Mouse (Mus musculus) stomach, postnatal 0 days (tissue): Measurements from ENCODE around the gene Crct1. TPM values are rescaled to one million over a fixed set of nuclear protein-coding genes. Genes with fewer than 3 reads are reported as not detected.

Experiments used
- ATAC-seq: fragments of 200-750 bp; cut with Nextera tagmentation; 2 replicates; pipeline ENCODE4 v1.8.0; 2017; ENCODE audit not compliant: low FRiP score, low TSS enrichment
- DNase-seq: peaks from one replicate; pipeline ENCODE4 v3.0.0-alpha.2; 2016; ENCODE audit warnings: low spot score
- H3K27ac ChIP-seq: fragments of 300-500 bp; sonication (generic); replicated peaks from 2 replicates; pipeline ENCODE4 v1.5.1; 2014; ENCODE audit warnings: mild to moderate bottlenecking, control low read depth
- H3K27me3 ChIP-seq: fragments of 300-500 bp; sonication (generic); 2 replicates; pipeline ENCODE4 v1.6.1; 2014; ENCODE audit warnings: low read length; ENCODE audit not compliant: control insufficient read depth, insufficient read depth
- H3K36me3 ChIP-seq: fragments of 300-500 bp; sonication (generic); 2 replicates; pipeline ENCODE4 v1.6.1; 2014; ENCODE audit warnings: low read length, mixed read lengths; ENCODE audit not compliant: control insufficient read depth, insufficient read depth
- H3K4me1 ChIP-seq: fragments of 300-500 bp; sonication (generic); replicated peaks from 2 replicates; pipeline ENCODE4 v1.6.1; 2014; ENCODE audit warnings: antibody characterized with exemption; ENCODE audit not compliant: control insufficient read depth, insufficient read depth
- H3K4me2 ChIP-seq: fragments of 300-500 bp; sonication (generic); replicated peaks from 2 replicates; pipeline ENCODE4 v1.6.1; 2014; ENCODE audit warnings: low read depth, mild to moderate bottlenecking, control low read depth, moderate library complexity
- H3K4me3 ChIP-seq: fragments of 300-500 bp; sonication (generic); 2 replicates; pipeline ENCODE4 v1.5.1; 2014; ENCODE audit warnings: low read depth, low read length, control low read depth
- H3K9ac ChIP-seq: fragments of 300-500 bp; sonication (generic); 2 replicates; pipeline ENCODE4 v1.6.1; 2014; ENCODE audit warnings: mild to moderate bottlenecking, low read length, control low read depth, mixed read lengths
- H3K9me3 ChIP-seq: fragments of 300-500 bp; sonication (generic); 2 replicates; pipeline ENCODE4 v1.6.1; 2016; ENCODE audit warnings: low read length; ENCODE audit not compliant: control insufficient read depth
- CTCF ChIP-seq: IDR thresholded peaks from 2 replicates; pipeline ENCODE4 v1.5.1; 2016; ENCODE audit warnings: antibody characterized with exemption, low read depth, mild to moderate bottlenecking, moderate library complexity
- EP300 ChIP-seq: optimal IDR thresholded peaks from 2 replicates; pipeline ENCODE3; 2016; ENCODE audit warnings: antibody characterized with exemption
- WGBS: fragments of 180-500 bp; shearing (Covaris S2); extraction: QIAGEN DNeasy Blood & Tissue Kit; methylation state at CpG from one replicate; pipeline ENCODE4 v1.1.7; 2014; 5-methylcytosine and 5-hydroxymethylcytosine counted together
- polyA plus RNA-seq: library from polyadenylated mRNA; unstranded; fragments of >200 nt; fragmentation: Nextera tagmentation; extraction: Ambion mirVana; gene quantifications from 2 replicates; pipeline ENCODE4 v1.2.1, GENCODE M21; 2015

The Crct1 gene
- polyA plus RNA-seq, 1 experiment from 2014 or later, result 1,801 TPM

GRCm38 (mm10) chr3:93023411-93024184 is 8.1 kb upstream of the Crct1 start:
- WGBS, result 72% methylated on average over 3 of the region's 3 CpGs
- Histone ChIP-seq H3K4me2 (no peak overlapping the region), H3K4me3 (no peak overlapping the region), H3K9me3 (no peaks in the 10 kb centered on the region), H3K4me1 (no peaks in the 10 kb centered on the region), H3K9ac (no peak overlapping the region), H3K27me3 (no peaks in the 10 kb centered on the region), H3K27ac (no peak overlapping the region), H3K36me3 (no peaks in the 10 kb centered on the region)
- TF ChIP-seq EP300 (no peak), CTCF (no peak)
- DNase-seq (no peak), ATAC-seq (no peak)

GRCm38 (mm10) chr3:93021171-93021570 is 5.7 kb upstream of the Crct1 start:
- no peak for DNase-seq
- whole genome bisulfite sequencing, result 81% methylated on average over 1 of the region's 1 CpGs
- no peak for TF ChIP-seq CTCF
- no peak for TF ChIP-seq EP300

GRCm38 (mm10) chr3:93018960-93019359 is 3.5 kb upstream of the Crct1 start, which contains the start of gene Lce1m:
Gene Lce1m (minus strand): TSS chr3:93019060.
- H3K36me3 ChIP-seq, result no peaks in the 10 kb centered on the region
- no peak within 1 kb of the TSS for H3K27ac ChIP-seq
- 88% methylated on average over 2 of the region's 2 CpGs for WGBS
- H3K4me2 ChIP-seq, result no peak within 1 kb of the TSS
- H3K27me3 ChIP-seq, result no peaks in the 10 kb centered on the region
- no peak within 1 kb of the TSS for H3K4me3 ChIP-seq
- TF ChIP-seq CTCF, result no peak
- no peaks in the 10 kb centered on the region for H3K9me3 ChIP-seq
- H3K9ac ChIP-seq, result no peak within 1 kb of the TSS
- DNase-seq (no peak), ATAC-seq (no peak)
- no peaks in the 10 kb centered on the region for H3K4me1 ChIP-seq

More at GRCm38 (mm10) chr3:93021171-93021570, 5.7 kb upstream of the Crct1 start:
- Histone ChIP-seq H3K9ac (no peak overlapping the region), H3K4me3 (no peak overlapping the region), H3K36me3 (no peaks in the 10 kb centered on the region), H3K4me1 (no peaks in the 10 kb centered on the region), H3K4me2 (no peak overlapping the region), H3K27ac (no peak overlapping the region), H3K27me3 (no peaks in the 10 kb centered on the region), H3K9me3 (no peaks in the 10 kb centered on the region)
- ATAC-seq, result no peak

- TF ChIP-seq CTCF, result no peak
- no peak for TF ChIP-seq EP300
- peak overlapping the region; percentile 53 for H3K9ac ChIP-seq
- no peaks in the 10 kb centered on the region for H3K36me3 ChIP-seq
- no peaks in the 10 kb centered on the region for H3K27me3 ChIP-seq
- no peak overlapping the region; the same call in 1 of the 2 replicates for H3K27ac ChIP-seq
- peak overlapping the region; percentile 50 for H3K4me3 ChIP-seq
- no peak for DNase-seq
- no peak for ATAC-seq
- peak overlapping the region; percentile 83 for H3K4me2 ChIP-seq
- WGBS, result 28% methylated on average over 5 of the region's 5 CpGs
- no peaks in the 10 kb centered on the region for H3K9me3 ChIP-seq
- no peaks in the 10 kb centered on the region for H3K4me1 ChIP-seq
These were observed 616 bp downstream of the Crct1 start for GRCm38 (mm10) chr3:93014871-93015270.

- Histone ChIP-seq H3K27ac (no peak overlapping the region; the same call in 1 of the 2 replicates), H3K27me3 (no peaks in the 10 kb centered on the region), H3K9me3 (no peaks in the 10 kb centered on the region), H3K4me2 (peak overlapping the region; percentile 83), H3K4me1 (no peaks in the 10 kb centered on the region), H3K9ac (peak overlapping the region; percentile 53), H3K36me3 (no peaks in the 10 kb centered on the region), H3K4me3 (peak overlapping the region; percentile 50)
- peak; percentile 57; the same call in 1 of the 2 replicates for ATAC-seq
- TF ChIP-seq CTCF (no peak), EP300 (no peak)
- DNase-seq, result peak; percentile 54
- under 1% methylated on average over 24 of the region's 24 CpGs for WGBS
These were observed 1.1 kb downstream of the Crct1 start for GRCm38 (mm10) chr3:93014378-93014801.

- no peaks in the 10 kb centered on the region for H3K4me1 ChIP-seq
- no peaks in the 10 kb centered on the region for H3K27me3 ChIP-seq
- WGBS, result 71% methylated on average over 4 of the region's 4 CpGs
- no peaks in the 10 kb centered on the region for H3K36me3 ChIP-seq
- H3K4me3 ChIP-seq, result no peak overlapping the region
- TF ChIP-seq EP300, result no peak
- TF ChIP-seq CTCF, result no peak
- DNase-seq (no peak), ATAC-seq (no peak)
- no peaks in the 10 kb centered on the region for H3K9me3 ChIP-seq
- no peak overlapping the region for H3K4me2 ChIP-seq
- H3K9ac ChIP-seq, result no peak overlapping the region
- H3K27ac ChIP-seq, result no peak overlapping the region
These were observed 12.6 kb downstream of the Crct1 start for GRCm38 (mm10) chr3:93002843-93003242.
